Mouse (Mus musculus): ENCODE results near the gene Nek6. TPM values are rescaled to one million over a fixed set of nuclear protein-coding genes. Genes with fewer than 3 reads are reported as not detected.

Gene Nek6
- polyA plus RNA-seq, 1 experiment, result 20.2 TPM

GRCm38 (mm10) chr2:38509004-38509719 is 2.3 kb upstream of the Nek6 start:
- DNase-seq (ENCODE audit: low spot score), result no peak

GRCm38 (mm10) chr2:38510120-38510519 is 1.3 kb upstream of the Nek6 start:
- no peak for DNase-seq (ENCODE audit: low spot score)

- DNase-seq (ENCODE audit: low spot score), result no peak
Measured at GRCm38 (mm10) chr2:38512308-38513182, 1.1 kb downstream of the Nek6 start.

GRCm38 (mm10) chr2:38513183-38513529 is 1.7 kb downstream of the Nek6 start:
- no peak for DNase-seq (ENCODE audit: low spot score)

- no peak for DNase-seq (ENCODE audit: low spot score)
Measured at GRCm38 (mm10) chr2:38514411-38514810, 3.0 kb downstream of the Nek6 start.

- DNase-seq (ENCODE audit: low spot score), result no peak
Measured at GRCm38 (mm10) chr2:38515446-38515845, 4.0 kb downstream of the Nek6 start.

GRCm38 (mm10) chr2:38516471-38516870 is 5.0 kb downstream of the Nek6 start:
- DNase-seq (ENCODE audit: low spot score), result no peak

- no peak for DNase-seq (ENCODE audit: low spot score)
Measured at GRCm38 (mm10) chr2:38517045-38517444, 5.6 kb downstream of the Nek6 start.

- no peak for DNase-seq (ENCODE audit: low spot score)
Measured at GRCm38 (mm10) chr2:38518719-38519118, 7.3 kb downstream of the Nek6 start.

GRCm38 (mm10) chr2:38519934-38520333 is 8.5 kb downstream of the Nek6 start:
- no peak for DNase-seq (ENCODE audit: low spot score)

- no peak for DNase-seq (ENCODE audit: low spot score)
Measured at GRCm38 (mm10) chr2:38521618-38522017, 10.2 kb downstream of the Nek6 start.

- no peak for DNase-seq (ENCODE audit: low spot score)
Measured at GRCm38 (mm10) chr2:38522354-38522753, 10.9 kb downstream of the Nek6 start.

- DNase-seq (ENCODE audit: low spot score), result no peak
Measured at GRCm38 (mm10) chr2:38523781-38524445, 12.5 kb downstream of the Nek6 start.

GRCm38 (mm10) chr2:38525034-38525433 is 13.6 kb downstream of the Nek6 start:
- no peak for DNase-seq (ENCODE audit: low spot score)

- no peak for DNase-seq (ENCODE audit: low spot score)
Measured at GRCm38 (mm10) chr2:38529582-38530152, 18.2 kb downstream of the Nek6 start.

GRCm38 (mm10) chr2:38530955-38531381 is 19.5 kb downstream of the Nek6 start:
- no peak for DNase-seq (ENCODE audit: low spot score)

GRCm38 (mm10) chr2:38533322-38533721 is 21.9 kb downstream of the Nek6 start:
- DNase-seq (ENCODE audit: low spot score), result no peak

- DNase-seq (ENCODE audit: low spot score), result no peak
Measured at GRCm38 (mm10) chr2:38533767-38534166, 22.3 kb downstream of the Nek6 start.

- DNase-seq (ENCODE audit: low spot score), result no peak
Measured at GRCm38 (mm10) chr2:38534241-38534940, 22.9 kb downstream of the Nek6 start.

- DNase-seq (ENCODE audit: low spot score), result no peak
Measured at GRCm38 (mm10) chr2:38535051-38535450, 23.6 kb downstream of the Nek6 start.

GRCm38 (mm10) chr2:38535521-38536220 is 24.2 kb downstream of the Nek6 start:
- no peak for DNase-seq (ENCODE audit: low spot score)
